Mouse (Mus musculus) cerebellum, adult 9-11 months (tissue): Measurements from ENCODE around the gene Bhlhe41.

Experiments used
- DNase-seq: peaks from one replicate; pipeline ENCODE4 v3.0.0; 2022

The Bhlhe41 gene

DNA sequence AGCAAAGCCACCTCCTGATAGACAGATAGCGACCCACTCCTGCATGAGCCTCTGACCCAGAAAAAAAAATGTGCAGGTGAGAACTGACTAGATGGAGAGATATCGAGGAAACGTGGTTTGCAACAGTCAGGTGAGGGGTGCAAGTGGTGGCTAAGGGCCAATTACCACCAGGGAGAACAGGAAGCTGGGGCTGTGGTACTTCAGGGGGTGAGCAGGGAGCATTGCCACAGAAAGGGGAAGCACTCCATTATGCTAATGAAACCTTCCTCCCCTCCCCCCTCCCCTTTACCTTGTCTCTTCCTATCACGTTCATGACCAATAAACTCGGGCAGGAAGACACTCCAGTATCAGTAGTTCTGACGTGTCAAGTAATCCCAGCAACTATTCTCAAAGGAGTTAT lies 30.0 kb downstream of the Bhlhe41 start:
- no peak for DNase-seq

DNA sequence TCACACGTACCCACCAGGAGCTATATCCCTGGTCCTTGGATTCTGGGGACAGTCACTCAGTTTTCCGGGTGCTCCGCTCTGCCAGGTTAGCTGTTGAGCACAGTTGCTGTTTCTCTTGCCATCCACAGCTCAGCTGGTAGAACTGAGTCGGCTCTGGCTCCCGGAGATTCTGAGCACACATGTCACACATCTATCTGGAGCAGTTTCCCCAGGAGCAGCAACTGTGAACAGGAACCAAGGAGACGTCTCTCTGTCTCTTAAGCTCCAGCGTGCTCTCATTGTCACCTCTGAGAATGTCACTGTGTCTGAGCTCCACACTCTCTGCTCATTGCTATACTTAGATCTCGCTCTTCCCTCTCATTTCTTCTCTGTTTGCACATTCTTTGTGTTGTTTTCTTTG lies 32.4 kb downstream of the Bhlhe41 start:
- no peak for DNase-seq

DNA sequence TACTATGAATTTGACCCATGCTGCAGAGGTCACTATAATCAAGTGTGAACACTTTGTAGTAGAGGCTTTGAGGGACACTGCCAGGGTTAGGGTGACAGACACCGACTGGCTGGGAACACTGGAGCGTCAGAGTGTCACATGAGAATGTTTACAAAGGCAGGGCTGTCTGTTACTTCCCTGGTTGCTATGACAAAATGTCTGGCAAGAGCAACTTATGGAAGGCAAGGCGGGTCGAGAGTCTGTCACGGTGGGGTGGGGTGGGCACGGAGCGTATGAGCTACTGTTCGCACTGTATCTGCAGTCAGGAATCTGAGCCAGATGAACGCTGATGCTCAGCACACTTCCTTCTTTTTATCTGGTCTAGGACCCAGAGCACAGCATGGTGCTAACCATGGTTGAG lies 34.7 kb downstream of the Bhlhe41 start:
- DNase-seq: peak; percentile 22

DNA sequence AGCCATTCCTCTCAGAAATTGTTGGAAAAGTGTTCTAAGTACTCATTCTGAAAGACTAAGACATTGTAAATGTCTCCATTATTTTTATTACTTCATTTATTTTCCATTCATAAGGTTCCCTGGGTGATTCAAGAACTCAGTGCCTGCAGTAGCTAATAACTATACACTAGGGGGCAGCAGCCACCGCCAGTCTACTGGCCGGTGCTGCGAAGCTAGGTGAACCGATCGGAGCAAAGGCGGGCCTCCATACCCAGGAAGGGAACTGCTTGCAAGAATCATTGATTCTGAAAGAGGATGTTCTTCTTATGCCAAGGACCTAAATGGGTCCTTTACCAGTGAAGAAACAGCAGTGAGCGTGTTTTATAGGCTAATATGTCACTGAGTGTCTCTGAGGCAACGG lies 35.2 kb downstream of the Bhlhe41 start:
- peak; percentile 76 for DNase-seq

DNA sequence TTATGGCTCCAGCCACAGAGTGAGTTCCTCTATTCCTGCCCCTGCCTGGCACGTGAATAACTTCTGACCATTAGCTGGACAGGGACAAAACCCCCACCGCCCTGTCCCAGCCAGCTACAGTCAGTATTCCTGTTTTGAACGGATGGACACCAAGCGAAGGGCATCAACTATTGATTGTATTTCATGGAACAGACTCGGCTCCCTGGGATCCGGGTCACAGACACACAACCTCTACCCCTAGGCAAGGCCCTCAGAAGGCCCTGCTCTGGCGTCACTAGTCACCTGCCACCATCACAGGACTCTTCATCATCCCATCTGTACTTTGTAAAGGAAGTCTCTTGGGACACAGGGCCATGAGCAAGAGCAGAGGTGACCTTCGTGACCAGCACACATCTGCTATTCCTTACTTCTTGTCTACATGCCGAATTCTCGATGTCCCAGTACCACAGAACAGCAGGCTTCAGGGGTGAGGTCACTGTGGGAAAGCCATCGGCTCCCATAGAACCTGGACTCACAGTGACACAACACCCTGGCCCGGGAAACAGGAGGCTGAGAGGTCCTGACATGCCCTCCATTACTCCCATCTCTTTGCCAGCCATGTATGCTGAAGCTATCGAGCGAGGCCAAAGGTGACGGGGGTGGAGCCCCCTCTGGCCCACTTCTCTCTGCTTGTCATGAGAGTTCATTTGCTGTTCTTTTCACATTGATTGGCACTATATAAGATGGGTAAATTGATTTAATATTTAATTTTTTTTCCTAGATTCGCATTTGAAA lies 36.1 kb downstream of the Bhlhe41 start:
- DNase-seq: no peak

DNA sequence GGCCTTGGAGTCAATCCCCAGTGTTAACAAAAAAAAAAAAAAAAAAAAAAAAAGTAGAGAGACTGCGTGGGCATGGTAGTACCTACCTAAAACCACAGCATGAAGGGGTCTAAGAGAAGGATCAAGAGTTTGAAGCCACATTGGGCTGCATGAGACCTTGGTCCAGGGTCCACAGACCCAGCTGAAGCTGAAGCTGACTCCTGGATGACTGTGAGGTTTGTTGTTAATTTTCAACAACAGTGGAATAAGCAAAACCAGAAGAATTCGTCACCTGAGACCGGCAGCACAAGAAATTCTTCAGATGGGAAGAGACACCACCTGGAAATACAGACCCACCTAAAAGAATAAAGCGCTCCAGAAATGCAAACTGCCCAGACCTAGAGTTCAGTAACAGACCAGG lies 39.1 kb downstream of the Bhlhe41 start:
- DNase-seq: no peak

DNA sequence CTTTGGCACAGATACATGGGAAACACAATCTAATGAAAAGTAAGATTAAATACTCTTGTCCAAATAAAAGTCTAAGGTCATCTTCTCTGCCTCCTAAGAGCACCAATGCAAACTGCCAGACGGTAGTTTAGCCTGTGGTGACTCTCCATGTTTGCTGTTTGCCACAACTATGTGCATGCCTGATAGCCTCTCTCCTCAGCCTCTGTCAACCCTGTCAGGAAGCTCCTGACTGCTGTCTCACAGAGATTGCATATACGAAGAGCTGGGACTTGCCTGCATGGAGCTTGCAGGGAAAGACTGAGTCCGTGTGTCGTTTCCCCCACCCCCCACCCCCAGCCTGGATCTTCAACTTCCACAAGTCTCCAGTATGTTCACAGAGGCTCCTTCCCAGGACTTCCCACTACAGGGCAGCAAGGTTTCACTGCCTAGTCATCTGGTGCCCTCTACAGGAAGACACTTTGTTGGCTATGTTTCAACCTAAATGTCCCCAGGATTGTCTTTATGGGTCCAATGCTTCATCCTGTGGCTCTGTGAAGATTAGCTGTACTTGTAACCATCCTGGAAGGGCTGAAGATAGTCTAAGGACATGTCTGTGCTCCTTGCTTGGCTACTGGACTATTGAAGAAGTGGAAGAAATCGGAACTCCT lies 41.6 kb downstream of the Bhlhe41 start:
- DNase-seq: peak; percentile 38

DNA sequence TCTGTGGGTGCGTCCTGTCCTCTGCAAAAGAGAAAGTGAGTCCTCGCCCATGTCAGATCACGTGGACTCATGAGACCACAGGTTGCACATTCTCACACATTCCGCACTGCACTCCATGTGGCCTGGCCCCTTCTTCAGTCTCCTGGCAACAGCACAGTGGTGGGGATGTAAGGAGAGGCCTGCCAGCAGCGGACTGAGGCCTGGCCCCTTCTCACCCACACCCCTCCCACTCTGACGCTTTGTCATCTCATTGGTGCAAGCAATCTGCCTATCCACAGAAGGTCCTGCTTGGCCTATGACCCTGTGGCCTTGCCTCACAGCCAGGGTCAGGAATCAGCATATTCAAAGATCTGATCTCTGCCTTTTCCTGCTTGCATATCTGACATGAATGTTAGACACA lies 42.3 kb downstream of the Bhlhe41 start:
- DNase-seq: no peak

DNA sequence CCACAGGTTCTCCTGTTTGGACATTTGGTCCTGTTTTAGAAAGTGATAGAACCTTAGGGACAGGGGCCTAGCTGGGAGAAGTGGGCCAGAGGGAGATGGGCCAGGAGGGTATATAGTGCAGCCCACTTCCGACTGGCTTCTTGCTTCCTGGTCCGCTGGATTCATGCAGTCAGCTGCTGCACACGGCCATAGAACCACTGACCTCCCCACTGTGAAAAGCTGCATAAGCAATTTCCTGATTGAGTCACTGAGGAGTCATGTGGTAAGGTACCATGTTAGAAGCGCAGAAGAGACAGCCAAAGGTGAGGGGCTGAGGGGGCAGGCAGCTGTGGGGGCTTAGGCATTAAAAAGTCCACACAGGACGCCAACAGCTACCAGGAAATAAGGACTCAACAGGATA lies 43.1 kb downstream of the Bhlhe41 start:
- no peak for DNase-seq

DNA sequence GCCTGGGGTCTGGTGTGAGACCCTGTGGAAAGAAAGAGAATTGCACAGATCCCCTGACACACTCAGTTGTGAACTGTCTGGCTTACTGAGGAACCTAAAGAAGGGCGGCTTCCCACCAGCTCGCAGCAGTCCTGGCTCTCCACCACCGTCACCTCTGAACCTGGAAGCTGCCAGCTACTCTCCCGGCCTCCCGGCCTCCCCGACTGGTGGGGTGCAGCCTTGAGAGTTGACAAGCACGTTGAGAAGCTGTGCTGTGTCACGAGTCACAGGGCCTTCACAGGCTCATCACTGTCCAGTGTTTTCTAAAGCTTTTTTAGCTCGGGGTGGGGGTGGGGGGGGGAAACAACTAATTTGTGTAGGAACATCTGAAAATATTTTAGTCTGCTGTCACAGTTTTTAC lies 46.2 kb downstream of the Bhlhe41 start:
- DNase-seq: no peak

DNA sequence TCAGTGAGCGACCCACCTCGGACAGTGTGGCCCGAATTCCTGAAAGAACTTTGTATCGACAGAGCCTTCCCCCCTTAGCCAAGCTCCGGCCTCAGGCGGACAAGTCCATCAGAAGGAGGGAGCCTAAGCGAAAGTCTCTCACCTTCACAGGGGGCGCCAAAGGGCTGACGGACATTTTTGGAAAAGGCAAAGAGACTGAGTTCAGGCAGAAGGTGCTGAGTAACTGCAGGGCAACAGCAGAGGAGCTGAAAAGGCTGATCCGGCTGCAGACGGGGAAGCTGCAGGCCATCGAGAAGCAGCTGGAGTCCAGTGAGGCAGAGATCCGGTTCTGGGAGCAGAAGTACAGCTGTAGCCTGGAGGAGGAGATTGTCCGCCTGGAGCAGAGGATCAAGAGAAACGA lies 50.2 kb downstream of the Bhlhe41 start:
- no peak for DNase-seq

DNA sequence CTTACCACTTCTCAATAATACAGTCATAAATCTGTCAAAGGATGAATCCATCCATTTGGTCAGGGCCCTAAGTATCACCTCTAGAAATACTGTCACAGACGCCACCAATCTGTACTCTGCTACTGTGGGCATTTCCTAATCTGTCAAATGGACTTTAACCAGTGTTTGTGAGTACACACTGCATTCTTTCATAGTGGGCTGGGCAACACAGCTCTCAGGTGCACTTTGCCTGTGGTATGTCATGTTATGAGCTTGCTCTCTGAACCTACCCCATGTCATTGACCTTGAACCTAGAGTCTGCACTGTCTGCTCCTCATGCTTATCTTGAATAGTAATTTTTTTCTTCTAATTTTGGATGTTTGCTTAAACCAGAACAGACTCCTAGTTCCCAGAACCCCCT lies 54.2 kb downstream of the Bhlhe41 start:
- DNase-seq: no peak

DNA sequence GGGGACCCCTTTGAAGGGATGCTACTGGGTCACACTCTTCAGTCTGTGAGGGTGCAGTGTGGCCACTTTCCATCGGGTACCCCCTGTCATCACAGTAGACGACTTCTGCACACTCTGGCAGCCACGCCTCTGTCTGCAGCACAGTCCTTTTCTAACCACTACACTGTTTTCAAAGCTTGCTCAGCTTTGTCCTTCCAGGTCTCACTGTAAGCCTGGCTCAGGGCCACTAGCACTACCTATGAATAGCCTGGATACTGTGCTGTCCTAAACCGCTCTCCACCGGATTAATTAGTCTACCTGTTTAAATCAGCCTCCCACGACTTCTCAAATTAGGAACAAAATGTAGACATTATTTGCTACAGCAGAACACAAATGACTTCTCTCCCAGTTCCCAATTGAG lies 55.3 kb downstream of the Bhlhe41 start:
- no peak for DNase-seq

DNA sequence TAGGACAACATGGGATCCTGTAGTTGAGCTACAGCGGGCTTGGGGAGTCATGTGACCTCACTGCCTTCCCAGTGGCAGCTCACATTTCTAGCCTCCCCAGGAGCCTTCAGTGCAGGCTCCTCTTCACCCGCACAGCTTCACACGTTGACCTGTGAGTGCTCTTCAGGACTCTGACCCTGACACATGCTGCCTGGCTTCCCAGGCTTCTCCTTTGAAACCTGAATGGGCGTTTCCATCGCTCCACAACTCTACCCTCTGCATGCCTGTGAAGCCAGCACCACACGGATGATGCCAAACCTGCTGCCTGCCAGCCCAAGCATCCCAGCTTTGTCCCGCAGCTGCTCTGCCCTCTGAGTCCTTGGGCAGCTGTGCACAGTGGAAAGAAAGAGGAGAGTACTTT lies 55.8 kb downstream of the Bhlhe41 start:
- no peak for DNase-seq
